Mouse (Mus musculus) retina, embryonic 14.5 days (tissue): ENCODE measurements around the gene Nup35.

Experiments used
- DNase-seq: peaks from one replicate; pipeline ENCODE4 v3.0.0-alpha.2; 2015; ENCODE audit warnings: low spot score

Nup35 gene

DNA sequence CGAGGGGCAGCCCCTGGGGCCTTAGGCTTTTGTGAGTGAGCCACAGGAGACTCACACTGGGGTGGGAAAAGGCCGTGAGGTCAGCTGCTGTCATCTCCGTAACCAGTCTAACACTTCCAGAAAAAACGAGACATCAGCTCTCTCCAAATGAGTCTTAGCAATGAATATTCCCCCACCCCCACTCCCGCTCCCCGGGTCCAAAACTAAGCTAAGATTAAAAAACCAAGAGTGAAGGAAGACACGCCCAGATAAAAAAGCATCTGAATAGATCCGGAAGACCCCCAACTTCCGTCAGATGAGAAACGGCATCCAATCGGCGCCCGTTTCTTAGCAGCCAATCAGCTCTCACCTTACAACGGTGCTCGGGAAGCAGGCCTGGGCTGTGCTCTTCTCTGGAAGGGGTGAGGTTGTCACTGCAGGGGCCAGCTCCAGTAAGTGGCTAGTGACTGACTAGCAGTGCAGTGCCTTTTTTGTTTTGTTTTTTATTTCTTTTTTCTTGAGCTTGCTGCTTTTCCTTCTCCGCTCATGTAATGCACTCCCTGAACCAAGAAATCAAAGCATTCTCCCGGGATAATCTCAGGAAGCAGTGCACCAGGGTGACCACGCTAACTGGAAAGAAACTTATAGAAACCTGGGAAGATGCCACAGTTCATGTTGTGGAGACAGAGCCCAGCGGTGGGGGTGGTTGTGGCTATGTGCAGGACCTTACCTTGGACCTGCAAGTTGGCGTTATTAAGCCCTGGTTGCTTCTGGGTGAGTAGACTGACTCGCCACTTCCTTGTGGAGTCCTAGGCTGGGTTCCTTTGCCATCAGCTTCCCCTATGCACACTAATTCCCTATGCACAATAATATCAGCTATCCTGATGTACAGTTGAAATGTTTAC lies at the start of gene Nup35, which contains the start of gene Dusp19:
Gene Nup35 (plus strand): TSS at position 383 of the 884 bp plus-strand sequence.
Gene Dusp19 (plus strand): TSS at position 192 of the 884 bp plus-strand sequence.
- peak; percentile 96 for DNase-seq

- no peak for DNase-seq
Observed at GRCm38 (mm10) chr2:80567411-80567810, 49.6 kb upstream of the Nup35 start.

DNA sequence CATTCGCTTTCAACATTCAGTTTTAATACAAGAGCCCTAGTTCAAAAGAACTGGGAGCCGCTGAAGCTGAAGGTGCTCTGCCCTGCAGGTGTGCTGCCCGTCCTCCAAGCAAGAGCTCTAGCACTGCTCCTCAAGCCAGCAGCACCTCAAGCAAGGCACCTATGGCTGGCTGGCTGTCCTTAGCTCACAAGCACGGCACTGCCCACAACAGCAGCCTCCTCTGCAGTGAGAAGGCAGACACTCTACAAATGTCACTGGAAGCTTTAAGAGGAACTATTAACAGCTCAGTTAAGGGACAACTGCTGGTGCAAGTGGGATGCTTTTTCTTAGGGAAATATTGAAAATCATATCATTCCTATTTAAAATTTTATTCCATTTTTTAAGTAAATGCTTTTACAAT lies 46.4 kb upstream of the Nup35 start:
- DNase-seq, result no peak

- no peak for DNase-seq
Observed at GRCm38 (mm10) chr2:80577286-80577685, 39.8 kb upstream of the Nup35 start.

DNA sequence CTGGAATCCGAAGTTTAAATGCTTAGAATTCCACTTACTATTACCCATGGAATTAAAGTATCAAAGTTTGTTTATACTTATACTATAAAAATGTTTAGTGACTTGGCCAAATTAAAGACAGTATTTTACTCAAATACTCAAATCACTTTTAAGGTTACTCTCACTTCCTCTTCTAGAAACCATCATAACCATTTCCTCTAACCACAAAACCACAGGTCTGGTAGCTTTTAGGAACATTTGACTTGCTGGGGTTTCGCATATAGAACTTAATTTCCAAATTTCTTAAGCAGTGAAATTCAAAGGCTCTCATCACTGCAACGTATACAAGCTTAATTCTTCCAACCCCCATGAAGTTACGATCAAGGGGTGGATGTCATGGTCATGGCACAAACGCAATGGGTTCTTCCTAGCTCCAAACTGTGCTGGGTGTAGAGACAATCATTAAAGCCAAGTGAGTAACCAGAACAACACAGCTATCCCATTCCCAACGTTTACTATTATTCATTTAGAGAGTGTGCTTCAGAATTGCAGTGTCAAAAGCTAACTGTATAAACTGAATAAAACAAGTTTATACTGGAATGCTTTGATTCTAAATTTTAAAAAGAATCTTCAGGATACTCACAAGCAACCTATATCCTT lies 37.7 kb upstream of the Nup35 start:
- no peak for DNase-seq

DNA sequence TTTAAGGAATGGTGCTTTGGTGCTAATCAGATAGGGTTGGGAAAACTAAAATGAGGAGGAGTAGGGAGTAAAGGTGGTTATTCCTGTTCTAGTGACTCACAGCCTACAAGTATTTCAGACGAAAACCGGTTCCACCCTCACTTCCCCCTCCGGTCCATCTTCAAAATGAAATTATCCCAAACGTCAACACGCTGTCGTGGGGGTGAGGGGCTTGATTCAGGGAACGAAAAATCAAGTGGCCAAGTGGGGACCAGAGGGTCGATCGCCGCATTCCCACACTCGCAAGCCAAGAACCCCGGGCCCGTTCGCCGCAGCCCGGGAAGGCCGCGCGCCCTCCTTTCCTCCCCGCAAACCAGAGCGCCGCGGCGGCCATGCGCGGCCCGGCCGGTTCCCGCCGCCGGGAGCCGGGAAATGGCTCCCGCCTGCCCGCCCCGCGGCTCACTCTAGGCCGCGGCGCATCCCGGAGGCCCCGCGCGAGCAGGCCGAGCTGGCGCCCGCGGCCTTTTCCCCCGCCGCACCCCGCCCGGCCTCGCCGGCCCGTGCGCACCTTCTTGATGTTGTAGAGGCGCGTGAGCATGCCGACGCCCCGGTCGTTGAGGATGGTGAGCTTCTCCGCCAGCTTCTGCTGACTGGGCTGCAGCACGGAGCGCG lies 36.6 kb upstream of the Nup35 start:
- no peak for DNase-seq

DNA sequence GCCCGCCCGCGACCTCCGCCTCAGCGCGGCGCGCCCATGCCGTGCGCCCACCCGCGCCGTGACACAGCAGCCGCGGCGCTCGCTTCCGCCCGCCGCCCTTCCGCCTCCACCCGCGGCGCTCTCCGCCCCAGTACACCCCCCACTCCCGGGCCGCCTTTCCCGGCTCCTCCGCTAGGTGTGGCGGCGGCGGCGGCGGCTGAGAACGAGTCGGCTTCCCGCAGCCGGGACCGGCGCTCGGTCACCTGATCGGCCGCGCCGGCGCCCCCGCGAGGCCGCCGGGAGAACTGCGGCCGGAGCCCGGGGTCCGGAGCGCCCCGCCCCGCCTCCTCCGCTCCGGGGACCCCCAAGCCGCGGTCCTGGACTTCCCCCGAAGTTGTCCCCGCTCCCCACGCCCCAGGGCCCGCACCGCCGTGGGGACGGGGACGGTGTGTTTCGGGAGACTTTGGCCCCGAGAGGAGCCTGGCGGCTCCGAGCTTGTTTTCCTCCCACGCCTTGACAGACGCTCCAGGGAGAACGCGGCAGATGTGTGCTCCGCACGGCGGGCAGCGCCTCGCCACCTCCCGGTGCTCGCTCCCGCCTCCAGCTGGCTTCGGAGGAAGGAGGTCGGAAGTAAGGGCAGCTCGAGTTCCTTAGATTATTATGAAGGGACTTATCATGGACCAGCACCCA lies 35.9 kb upstream of the Nup35 start, which contains the start of gene Nckap1:
Gene Nckap1 (minus strand): TSS at position 338 of the 669 bp plus-strand sequence.
- peak; percentile 88 for DNase-seq

DNA sequence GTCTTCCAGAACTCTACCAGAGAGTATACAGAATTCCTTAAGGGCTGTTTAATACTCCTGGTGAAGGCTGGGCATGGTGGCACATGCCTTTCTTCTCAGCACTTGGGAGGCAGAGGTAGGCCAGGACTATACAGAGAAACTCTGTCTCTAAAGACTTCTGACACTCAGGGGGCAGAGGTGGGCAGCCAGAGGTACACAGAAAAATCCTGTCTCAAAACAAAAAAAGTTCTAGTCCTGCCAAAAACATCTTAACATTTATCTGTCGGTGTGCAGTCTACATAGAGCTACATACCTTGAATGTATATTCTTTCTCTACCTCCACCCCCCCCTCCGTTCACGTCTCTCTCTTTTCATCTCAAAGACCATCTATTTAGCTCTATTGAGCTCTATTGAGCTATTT lies 34.7 kb upstream of the Nup35 start:
- no peak for DNase-seq

- DNase-seq, result no peak
Observed at GRCm38 (mm10) chr2:80594215-80594918, 22.7 kb upstream of the Nup35 start.

DNA sequence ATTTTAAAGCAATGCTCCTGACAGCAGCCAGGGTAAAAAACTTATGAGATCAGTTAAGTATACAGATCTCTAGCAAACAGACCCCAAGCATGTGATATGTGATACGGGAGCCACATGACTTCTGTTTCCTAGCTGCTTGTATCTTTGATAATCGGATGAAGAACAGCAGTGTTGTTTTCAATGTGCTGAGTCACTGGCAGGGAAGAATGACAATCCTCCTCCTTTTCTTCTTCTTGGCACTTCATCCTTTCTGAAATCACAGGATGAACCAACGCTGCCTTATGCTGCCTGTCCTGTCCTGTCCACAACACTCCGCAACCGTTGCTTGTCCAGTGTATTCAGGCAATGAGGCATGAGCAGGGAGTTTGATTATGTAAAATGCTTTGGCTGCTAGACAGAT lies 20.1 kb upstream of the Nup35 start:
- no peak for DNase-seq

- no peak for DNase-seq
Observed at GRCm38 (mm10) chr2:80599850-80600249, 17.2 kb upstream of the Nup35 start.

- DNase-seq, result no peak
Observed at GRCm38 (mm10) chr2:80600611-80601010, 16.4 kb upstream of the Nup35 start.

DNA sequence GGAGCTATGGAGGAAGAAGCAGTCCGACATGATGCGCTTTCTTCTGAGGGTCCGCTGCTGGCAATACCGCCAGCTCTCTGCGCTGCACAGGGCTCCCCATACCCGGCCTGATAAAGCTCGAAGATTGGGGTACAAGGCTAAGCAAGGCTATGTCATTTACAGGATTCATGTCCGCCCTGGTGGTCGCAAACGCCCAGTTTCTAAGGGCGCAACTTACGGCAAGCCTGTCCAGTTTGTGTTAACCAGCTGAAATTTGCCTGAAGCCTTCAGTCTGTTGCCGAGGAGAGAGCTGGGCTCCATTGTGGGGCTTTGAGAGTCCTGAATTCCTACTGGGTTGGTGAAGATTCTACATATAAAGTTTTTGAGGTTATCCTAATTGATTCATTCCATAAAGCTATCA lies 14.3 kb upstream of the Nup35 start:
- DNase-seq, result no peak

DNA sequence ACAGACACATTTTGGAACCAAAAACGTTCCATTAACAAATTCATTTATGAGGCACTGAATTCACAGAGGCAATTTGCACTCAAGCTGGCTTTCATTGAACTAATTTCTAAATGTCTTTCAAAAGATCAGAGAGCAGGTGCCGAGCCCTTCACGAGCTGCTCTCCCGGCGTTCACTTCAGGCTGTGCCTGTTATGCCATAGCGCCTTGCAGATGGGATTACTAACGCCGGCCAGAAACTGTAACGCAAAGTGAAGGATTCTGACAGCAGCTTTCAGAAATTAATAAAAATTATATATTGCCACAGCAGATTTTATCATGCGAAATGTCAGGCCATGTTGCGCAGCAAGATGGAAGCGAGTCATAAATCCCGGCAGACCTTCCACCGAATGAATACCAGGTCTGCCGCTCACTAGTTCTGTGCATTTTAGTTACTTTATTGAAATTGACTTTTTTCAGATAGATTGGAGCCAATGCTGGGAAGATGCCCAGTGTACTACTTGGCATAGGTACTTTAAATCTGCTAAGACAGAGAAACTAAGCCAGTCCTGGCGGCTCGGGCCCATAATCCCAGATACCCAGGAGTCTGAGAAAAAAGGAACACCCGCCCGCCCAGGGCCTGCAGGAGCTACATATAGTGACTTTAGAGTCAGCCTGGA lies 13.1 kb upstream of the Nup35 start:
- DNase-seq, result no peak

DNA sequence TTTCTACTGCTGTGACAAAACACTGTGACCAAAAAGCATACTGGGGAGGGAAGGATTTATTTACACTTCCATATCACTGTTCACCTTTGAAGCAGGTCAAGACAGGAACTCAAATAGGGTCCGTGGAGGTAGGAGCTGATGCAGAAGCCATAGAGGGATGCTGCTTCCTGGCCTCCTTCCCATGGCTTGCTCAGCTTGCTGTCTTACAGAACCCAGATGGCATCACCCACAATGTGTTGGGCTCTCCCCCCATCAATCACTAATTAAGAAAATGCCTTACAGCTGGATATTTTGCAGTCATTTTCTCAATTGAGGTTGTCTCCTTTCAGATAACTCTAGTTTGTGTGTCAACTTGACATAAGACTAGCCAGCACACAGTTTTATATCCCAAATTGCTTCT lies 4.8 kb upstream of the Nup35 start:
- DNase-seq, result no peak

DNA sequence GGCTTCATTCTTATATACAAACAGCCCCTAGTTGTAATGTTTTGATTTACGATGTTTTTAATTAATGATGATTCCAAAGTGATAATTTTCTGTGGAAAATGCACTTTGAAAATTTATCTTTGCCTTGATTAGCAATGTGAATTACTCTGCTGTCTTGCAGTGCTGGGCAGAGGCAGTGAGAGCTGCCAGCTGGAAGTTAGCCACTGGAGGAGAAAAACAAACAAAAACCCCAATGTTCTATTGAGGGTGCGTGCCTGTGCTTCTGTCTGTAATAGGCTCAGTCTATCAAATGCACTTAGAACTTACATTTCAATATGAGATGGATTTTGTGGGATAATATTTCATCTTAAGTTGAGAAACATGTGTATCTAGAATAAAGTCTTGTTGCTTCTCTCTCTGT lies 4.2 kb upstream of the Nup35 start:
- no peak for DNase-seq

GRCm38 (mm10) chr2:80618991-80619390 lies 2.0 kb downstream of the Nup35 start:
- no peak for DNase-seq

GRCm38 (mm10) chr2:80621921-80622320 lies 4.9 kb downstream of the Nup35 start:
- no peak for DNase-seq

GRCm38 (mm10) chr2:80624523-80624922 lies 7.5 kb downstream of the Nup35 start:
- DNase-seq, result no peak

- DNase-seq, result no peak
Observed at GRCm38 (mm10) chr2:80632336-80633026, 15.4 kb downstream of the Nup35 start.
